Mouse (Mus musculus): ENCODE results near the gene Gata2.

Gata2 gene

DNA sequence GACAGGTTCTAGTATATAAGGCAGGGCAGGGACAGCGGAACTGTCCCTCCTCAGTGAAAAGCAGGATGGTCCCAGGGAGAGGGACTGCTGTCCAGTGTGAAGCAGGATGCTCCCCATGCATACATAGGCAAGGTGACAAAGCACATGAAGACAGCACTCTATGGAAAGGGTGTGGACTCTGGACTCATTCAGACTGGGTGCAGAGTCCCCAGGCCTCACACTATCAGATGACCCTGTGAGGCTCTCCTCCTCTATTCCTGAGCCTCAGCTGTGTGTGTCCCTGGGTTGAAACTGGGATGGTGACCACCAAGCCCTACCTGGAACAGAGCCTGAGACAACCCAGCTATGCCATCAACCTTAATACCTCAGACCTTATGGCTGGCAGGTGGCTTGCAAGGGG, 57.7 kb downstream of the Gata2 start:
- no peaks in the 10 kb centered on the region for H3K27me3 ChIP-seq (ENCODE audit: control insufficient read depth, insufficient read depth, low read length, poor library complexity, severe bottlenecking)
- no peak for DNase-seq (ENCODE audit: low read depth, low spot score)
- H3K36me3 ChIP-seq (ENCODE audit: control insufficient read depth, insufficient read depth, low read length, poor library complexity, severe bottlenecking), result no peaks in the 10 kb centered on the region; the same call in 1 of the 2 replicates

DNA sequence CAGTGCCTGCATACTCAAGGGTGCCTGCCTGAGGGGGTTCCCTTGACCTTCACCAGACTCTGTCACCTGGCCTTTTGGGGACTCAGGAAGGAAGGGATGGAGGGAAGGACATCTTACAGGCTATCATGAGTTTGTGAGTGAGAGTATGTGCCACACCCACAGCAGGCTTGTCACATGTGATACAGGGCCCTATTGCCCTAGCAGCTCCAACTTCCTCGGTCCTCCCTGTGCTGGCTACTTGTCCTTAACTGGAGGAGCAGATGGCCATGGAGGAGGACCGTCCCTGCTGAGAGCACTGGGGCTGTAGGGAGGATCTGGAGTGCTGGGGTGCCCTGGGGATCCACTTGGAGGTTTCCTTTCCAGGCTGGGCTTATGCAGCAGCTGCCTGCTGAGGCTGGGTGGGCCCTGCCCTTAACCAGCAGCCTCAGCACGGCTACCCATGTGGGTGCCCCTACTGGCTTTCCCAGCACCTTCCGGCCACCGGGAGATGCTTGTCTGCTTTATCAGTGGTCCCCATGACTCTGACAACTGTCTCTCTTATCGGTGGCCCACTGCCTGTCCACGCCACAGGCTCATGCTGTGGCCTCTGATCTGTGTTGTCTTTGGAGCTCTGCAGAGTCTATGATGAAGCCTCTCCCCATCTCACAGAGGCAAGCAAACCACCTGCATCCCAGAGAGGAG, 58.2 kb downstream of the Gata2 start:
- no peak for DNase-seq (ENCODE audit: low read depth, low spot score)
- Histone ChIP-seq H3K27me3 (ENCODE audit: control insufficient read depth, insufficient read depth, low read length, poor library complexity, severe bottlenecking) (no peaks in the 10 kb centered on the region), H3K36me3 (ENCODE audit: control insufficient read depth, insufficient read depth, low read length, poor library complexity, severe bottlenecking) (no peaks in the 10 kb centered on the region; the same call in 1 of the 2 replicates)

DNA sequence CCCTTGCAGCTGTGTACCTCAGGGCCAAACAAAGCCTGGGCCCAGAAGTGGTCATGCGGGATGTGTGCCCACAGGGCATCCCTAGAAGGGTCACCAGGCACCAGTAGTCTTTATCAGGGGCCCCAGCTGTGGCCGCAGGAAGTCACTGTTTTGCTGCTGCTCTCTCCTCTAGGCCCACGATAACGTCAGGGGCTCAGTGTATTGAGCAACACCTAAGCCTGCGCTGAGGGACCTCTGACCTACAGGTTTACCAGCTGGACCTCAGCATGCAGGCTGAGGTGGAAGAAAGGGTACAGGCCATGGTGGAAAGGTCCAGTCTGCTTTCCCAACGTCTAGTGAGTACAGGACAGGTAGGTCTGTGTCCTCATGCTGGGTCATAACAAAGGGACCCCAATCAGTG, 60.4 kb downstream of the Gata2 start:
- H3K27me3 ChIP-seq (ENCODE audit: control insufficient read depth, insufficient read depth, low read length, poor library complexity, severe bottlenecking), result no peaks in the 10 kb centered on the region
- H3K36me3 ChIP-seq (ENCODE audit: control insufficient read depth, insufficient read depth, low read length, poor library complexity, severe bottlenecking), result no peaks in the 10 kb centered on the region; the same call in 1 of the 2 replicates
- no peak for DNase-seq (ENCODE audit: low read depth, low spot score)

- DNase-seq (ENCODE audit: low read depth, low spot score), result no peak
Observed at GRCm38 (mm10) chr6:88255435-88255834, 61.7 kb downstream of the Gata2 start.

More at GRCm38 (mm10) chr6:88255435-88255834, 61.7 kb downstream of the Gata2 start:
- Histone ChIP-seq H3K36me3 (ENCODE audit: control insufficient read depth, insufficient read depth, low read length, poor library complexity, severe bottlenecking) (no peaks in the 10 kb centered on the region; the same call in 1 of the 2 replicates), H3K27me3 (ENCODE audit: control insufficient read depth, insufficient read depth, low read length, poor library complexity, severe bottlenecking) (no peaks in the 10 kb centered on the region)
